Mouse (Mus musculus) MEL (cell line): ENCODE data around the gene Syt6.

Experiments used
- EP300 ChIP-seq, 2 experiments: IDR thresholded peaks; 2 replicates each; pipeline ENCODE4 v1.6.1; 2011; ENCODE audit warnings: improper control_type of control experiment in 2 of 2, low read length in 2 of 2, low read depth in 1 of 2, mild to moderate bottlenecking in 1 of 2
- GABPA ChIP-seq: IDR thresholded peaks from 2 replicates; pipeline ENCODE4 v1.6.1; 2012; ENCODE audit warnings: low read depth, mild to moderate bottlenecking, inconsistent platforms, low read length, improper control_type of control experiment, moderate library complexity
- JUND ChIP-seq: IDR thresholded peaks from 2 replicates; pipeline ENCODE4 v1.6.1; 2011; ENCODE audit warnings: low read depth, mild to moderate bottlenecking, improper control_type of control experiment, low read length

GRCm38 (mm10) chr3:103683966-103684319 lies 108.9 kb downstream of the Syt6 start:
- TF ChIP-seq JUND, result no peak
- TF ChIP-seq GABPA, result no peak
- TF ChIP-seq EP300 (IDR thresholded peaks at IDR 0.05; ENCODE audit: low read depth in 1 of 2, low read length in 2 of 2), result no peak
